Mouse (Mus musculus): ENCODE measurements around the gene Shisa5. TPM values are rescaled to one million over a fixed set of nuclear protein-coding genes. Genes with fewer than 3 reads are reported as not detected.

Gene Shisa5
- 80.8 and 85.8 TPM in 2 replicates for polyA plus RNA-seq (2014; fragmentation: Nextera tagmentation; extraction: Ambion mirVana)

DNA sequence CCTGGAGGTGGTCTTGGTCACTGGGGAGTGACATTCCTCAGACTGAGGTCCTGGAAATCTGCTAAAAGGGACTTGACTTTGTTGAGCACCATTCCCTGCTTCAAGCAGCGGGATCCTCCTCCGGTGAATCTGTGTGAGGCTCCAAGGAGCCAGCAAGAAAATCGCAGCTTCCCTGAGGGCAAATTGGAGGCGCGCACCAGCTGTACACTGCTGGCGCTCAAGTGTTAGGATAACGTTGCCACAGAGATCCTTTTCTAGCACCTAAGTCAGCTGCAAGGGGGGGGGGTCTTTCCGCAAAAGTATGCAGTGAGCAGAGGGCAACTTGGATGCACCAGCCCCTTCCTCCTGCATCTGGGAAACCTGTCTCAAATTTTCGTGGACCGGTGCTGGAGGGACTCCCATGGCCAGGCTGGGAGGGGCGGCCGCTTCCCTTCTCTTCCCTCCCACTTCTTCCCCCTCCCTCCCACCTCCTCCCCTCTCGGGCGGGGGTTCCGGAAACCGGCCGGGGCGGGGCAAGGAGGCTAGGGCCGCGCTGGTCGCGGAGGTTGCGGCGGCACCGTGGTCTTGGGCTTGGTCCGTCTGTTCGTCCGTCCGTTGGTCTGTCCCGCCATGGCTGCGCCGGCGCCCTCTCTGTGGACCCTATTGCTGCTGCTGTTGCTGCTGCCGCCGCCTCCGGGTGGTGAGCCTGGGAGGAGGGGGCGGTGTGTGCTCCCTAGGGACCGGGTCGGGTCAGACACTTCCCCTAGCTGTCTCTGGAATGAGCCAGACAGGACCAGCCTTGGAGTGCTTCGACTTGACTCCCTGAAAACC lies at the start of gene Shisa5:
Gene Shisa5, plus strand, starts transcription at position 480 of the 810 bp plus-strand sequence.
- DNase-seq (ENCODE audit: low spot score): peak; percentile 91
- peak within 1 kb of the TSS; percentile 66 for H3K27ac ChIP-seq (ENCODE audit: low read depth)
- WGBS: under 1% methylated on average over 36 of the region's 40 CpGs

DNA sequence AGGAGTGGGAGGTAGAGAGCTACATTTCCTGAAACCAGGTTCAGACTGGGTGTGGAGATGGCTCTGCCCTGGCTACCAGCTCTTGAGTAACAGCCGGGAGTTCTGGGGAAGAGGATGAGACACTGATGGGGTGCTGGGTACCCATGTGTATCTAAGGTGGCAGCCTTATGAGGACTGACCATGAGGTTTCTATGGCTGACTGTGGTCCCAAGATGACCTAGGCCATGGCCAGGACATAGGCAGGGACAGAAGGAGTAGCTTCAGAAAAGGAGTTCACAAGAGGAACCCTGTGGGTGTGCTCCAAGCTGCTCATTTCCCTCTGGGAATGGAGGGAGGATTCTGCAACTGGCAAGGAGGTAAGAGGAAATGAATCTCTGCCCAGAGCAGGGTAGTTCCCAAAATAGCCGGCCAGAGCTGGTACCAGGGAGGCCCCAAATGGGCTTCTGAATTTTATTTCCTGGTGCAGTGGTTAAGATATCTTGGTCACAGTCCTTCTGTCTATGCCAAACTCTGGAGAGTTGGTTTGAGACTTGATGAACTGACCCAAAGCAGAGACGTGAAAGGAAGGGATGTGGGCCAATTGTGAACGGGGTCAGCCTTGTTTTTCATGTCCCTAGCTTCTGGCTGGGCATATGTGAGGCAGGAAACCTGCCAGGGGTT lies 48.4 kb upstream of the Shisa5 start:
- DNase-seq (ENCODE audit: low spot score) (no peak), ATAC-seq (replicated peaks; ENCODE audit: low FRiP score, low TSS enrichment, low read depth) (no peak)
- 83% methylated on average over 4 of the region's 4 CpGs for WGBS
- H3K9ac ChIP-seq (ENCODE audit: low read length): no peak overlapping the region
- H3K4me2 ChIP-seq (ENCODE audit: low read length): 0 out of 2 replicates have a peak overlapping the region, but pooled peaks have one; percentile 1
- H3K36me3 ChIP-seq (ENCODE audit: control insufficient read depth, insufficient read depth, low read length): no peaks in the 10 kb centered on the region
- peaks cover 9% of the 10 kb centered on the region; the same call in 1 of the 2 replicates for H3K4me1 ChIP-seq (replicated peaks; ENCODE audit: control insufficient read depth, insufficient read depth, low read length)
- no peaks in the 10 kb centered on the region for H3K27me3 ChIP-seq (replicated peaks; ENCODE audit: control insufficient read depth, insufficient read depth, low read length)
- no peak overlapping the region for H3K4me3 ChIP-seq (ENCODE audit: low read depth, low read length)
- 0 out of 2 replicates have a peak overlapping the region, but pooled peaks have one; percentile 87 for H3K27ac ChIP-seq (ENCODE audit: low read depth)
- H3K9me3 ChIP-seq (ENCODE audit: control insufficient read depth, low read length): no peaks in the 10 kb centered on the region

More for the DNA sequence above, at the start of gene Shisa5:
- ATAC-seq (replicated peaks; ENCODE audit: low FRiP score, low TSS enrichment, low read depth): peak; percentile 86
- H3K27me3 ChIP-seq (replicated peaks; ENCODE audit: control insufficient read depth, insufficient read depth, low read length): no peaks in the 10 kb centered on the region
- H3K4me3 ChIP-seq (ENCODE audit: low read depth, low read length): peak within 1 kb of the TSS; percentile 65
- no peaks in the 10 kb centered on the region for H3K36me3 ChIP-seq (ENCODE audit: control insufficient read depth, insufficient read depth, low read length)
- H3K9me3 ChIP-seq (ENCODE audit: control insufficient read depth, low read length): no peaks in the 10 kb centered on the region
- peak within 1 kb of the TSS; percentile 62 for H3K9ac ChIP-seq (ENCODE audit: low read length)
- H3K4me1 ChIP-seq (replicated peaks; ENCODE audit: control insufficient read depth, insufficient read depth, low read length): peaks cover 21% of the 10 kb centered on the region
- H3K4me2 ChIP-seq (ENCODE audit: low read length): peak within 1 kb of the TSS; percentile 77

DNA sequence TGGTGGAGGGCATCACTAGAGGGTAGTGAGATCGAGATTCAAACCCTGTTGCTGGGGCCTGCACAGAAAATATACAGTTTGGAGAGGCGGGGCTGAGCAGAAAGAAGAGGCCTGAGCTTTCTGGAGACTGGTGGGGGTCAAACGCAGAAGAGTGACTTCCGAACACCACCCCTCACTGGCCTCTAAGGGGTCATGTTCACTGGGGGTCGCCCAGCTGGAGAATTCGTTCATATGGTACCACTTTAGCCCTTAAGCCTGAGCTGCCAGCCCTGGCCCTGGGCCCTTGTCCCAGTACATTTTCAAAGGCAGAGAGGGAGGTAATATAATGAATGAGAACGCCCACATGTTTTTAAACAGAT lies 47.9 kb upstream of the Shisa5 start:
- Histone ChIP-seq H3K9me3 (ENCODE audit: control insufficient read depth, low read length) (no peaks in the 10 kb centered on the region), H3K27ac (ENCODE audit: low read depth) (peak overlapping the region; percentile 87; the same call in 1 of the 2 replicates), H3K36me3 (ENCODE audit: control insufficient read depth, insufficient read depth, low read length) (no peaks in the 10 kb centered on the region), H3K27me3 (replicated peaks; ENCODE audit: control insufficient read depth, insufficient read depth, low read length) (no peaks in the 10 kb centered on the region), H3K4me2 (ENCODE audit: low read length) (peak overlapping the region; percentile 1; the same call in 1 of the 2 replicates), H3K4me3 (ENCODE audit: low read depth, low read length) (no peak overlapping the region), H3K9ac (ENCODE audit: low read length) (no peak overlapping the region), H3K4me1 (replicated peaks; ENCODE audit: control insufficient read depth, insufficient read depth, low read length) (peaks cover 13% of the 10 kb centered on the region; the same call in 1 of the 2 replicates)
- ATAC-seq (replicated peaks; ENCODE audit: low FRiP score, low TSS enrichment, low read depth): no peak
- 71% methylated on average over 7 of the region's 7 CpGs for WGBS
- no peak for DNase-seq (ENCODE audit: low spot score)

DNA sequence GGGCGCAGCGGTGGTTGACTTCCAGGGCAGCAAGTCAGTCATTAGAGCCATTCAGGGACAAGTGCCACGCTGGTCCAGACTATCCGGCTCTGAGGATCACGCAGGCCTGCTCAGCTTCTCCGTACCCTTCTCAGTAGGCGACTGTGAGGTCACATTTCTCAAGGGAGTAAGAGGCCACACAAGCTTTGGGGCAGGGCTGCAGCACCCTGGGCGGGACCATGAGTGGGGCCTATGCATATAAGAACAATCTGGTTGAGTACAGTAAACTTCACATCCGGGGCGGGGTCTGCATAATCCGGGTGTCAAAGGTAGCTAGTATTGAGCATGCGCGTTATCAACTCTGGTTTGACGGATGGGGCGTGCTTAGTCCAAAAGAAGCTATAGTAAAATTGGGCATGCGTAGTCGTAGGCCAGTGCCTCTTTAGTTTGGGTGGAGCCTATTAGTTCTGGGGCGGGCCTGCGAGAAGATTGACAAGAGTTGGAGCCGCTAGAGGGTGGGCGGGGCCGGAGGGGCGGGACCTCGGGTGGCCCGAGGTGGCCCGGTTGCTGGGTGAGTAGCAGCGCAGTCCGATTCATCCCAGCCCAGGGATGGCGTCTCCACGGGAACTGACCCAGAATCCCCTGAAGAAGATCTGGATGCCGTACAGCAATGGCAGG lies 46.8 kb upstream of the Shisa5 start, which contains the start of gene Pfkfb4:
Gene Pfkfb4, plus strand, starts transcription at position 351 of the 657 bp plus-strand sequence.
- no peaks in the 10 kb centered on the region for H3K27me3 ChIP-seq (replicated peaks; ENCODE audit: control insufficient read depth, insufficient read depth, low read length)
- no peaks in the 10 kb centered on the region for H3K9me3 ChIP-seq (ENCODE audit: control insufficient read depth, low read length)
- peak within 1 kb of the TSS; percentile 87 for H3K27ac ChIP-seq (ENCODE audit: low read depth)
- H3K4me1 ChIP-seq (replicated peaks; ENCODE audit: control insufficient read depth, insufficient read depth, low read length): peaks cover 20% of the 10 kb centered on the region; the same call in 1 of the 2 replicates
- peak; percentile 93 for ATAC-seq (replicated peaks; ENCODE audit: low FRiP score, low TSS enrichment, low read depth)
- DNase-seq (ENCODE audit: low spot score): peak; percentile 95
- under 1% methylated on average over 31 of the region's 31 CpGs for WGBS
- peak within 1 kb of the TSS; percentile 52 for H3K9ac ChIP-seq (ENCODE audit: low read length)
- no peaks in the 10 kb centered on the region for H3K36me3 ChIP-seq (ENCODE audit: control insufficient read depth, insufficient read depth, low read length)
- peak within 1 kb of the TSS; percentile 59 for H3K4me3 ChIP-seq (ENCODE audit: low read depth, low read length)
- peak within 1 kb of the TSS; percentile 56 for H3K4me2 ChIP-seq (ENCODE audit: low read length)

DNA sequence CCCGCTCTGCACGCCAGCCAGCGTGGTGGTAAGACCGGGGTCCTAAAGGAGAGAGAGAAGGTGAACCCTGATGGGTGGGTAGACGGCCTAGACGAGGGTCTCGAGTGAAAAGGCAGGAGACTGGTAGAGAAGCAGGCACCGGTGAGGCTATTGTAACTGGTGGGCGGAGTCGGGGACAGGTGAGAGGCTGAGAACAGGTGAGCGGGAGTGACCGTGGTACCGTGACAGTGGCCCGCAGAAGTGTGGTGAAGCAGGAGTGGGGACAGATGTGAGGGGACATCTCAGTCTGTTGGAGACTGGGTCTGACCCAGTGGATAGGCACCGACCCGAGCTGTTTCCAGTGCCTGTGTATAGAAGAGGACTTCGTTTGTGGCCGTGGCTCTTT lies 46.3 kb upstream of the Shisa5 start:
- no peak for DNase-seq (ENCODE audit: low spot score)
- ATAC-seq (replicated peaks; ENCODE audit: low FRiP score, low TSS enrichment, low read depth): no peak
- WGBS: 7% methylated on average over 18 of the region's 18 CpGs
- Histone ChIP-seq H3K27ac (ENCODE audit: low read depth) (no peak overlapping the region), H3K4me3 (ENCODE audit: low read depth, low read length) (peak overlapping the region; percentile 59), H3K36me3 (ENCODE audit: control insufficient read depth, insufficient read depth, low read length) (no peaks in the 10 kb centered on the region), H3K9me3 (ENCODE audit: control insufficient read depth, low read length) (no peaks in the 10 kb centered on the region), H3K9ac (ENCODE audit: low read length) (peak overlapping the region; percentile 44), H3K4me2 (ENCODE audit: low read length) (peak overlapping the region; percentile 56), H3K4me1 (replicated peaks; ENCODE audit: control insufficient read depth, insufficient read depth, low read length) (peaks cover 20% of the 10 kb centered on the region; the same call in 1 of the 2 replicates), H3K27me3 (replicated peaks; ENCODE audit: control insufficient read depth, insufficient read depth, low read length) (no peaks in the 10 kb centered on the region)

DNA sequence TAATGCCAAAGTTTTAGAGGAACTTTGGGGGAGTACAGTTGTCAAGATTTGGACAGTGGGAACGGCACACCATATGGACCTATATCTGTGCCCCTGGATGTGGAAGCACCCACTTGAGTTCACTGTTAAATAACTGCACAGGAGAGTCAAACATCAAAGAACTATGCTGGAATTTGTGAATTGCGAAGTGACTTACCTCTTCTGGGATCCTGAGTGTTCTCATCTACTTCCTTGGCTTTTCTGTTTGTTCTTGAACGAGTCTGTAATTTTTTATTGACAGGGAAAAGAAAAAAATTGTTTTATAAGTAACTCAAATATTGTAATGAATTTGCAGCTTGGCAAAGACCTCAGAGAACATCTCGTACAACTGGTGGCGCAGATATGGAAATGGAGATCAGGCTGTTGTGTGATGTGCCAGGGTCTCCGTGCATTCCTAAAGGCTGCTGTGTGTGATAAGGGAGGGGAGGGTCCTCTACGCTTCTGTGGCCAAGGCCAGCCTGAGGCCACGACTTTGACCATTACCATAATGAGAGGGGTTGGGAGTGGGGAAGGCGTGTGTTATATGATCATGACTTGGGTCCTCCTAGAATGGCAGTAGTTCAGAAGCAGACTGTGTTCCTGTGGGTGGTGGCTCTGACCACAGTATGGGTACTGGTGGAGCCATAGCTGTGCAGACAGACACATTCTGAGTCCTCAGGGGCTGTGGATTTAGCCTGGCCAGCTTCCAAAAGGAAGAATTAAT lies 45.6 kb upstream of the Shisa5 start:
- Histone ChIP-seq H3K27me3 (replicated peaks; ENCODE audit: control insufficient read depth, insufficient read depth, low read length) (no peaks in the 10 kb centered on the region), H3K4me3 (ENCODE audit: low read depth, low read length) (peak overlapping the region; percentile 59), H3K4me2 (ENCODE audit: low read length) (peak overlapping the region; percentile 56; the same call in 1 of the 2 replicates), H3K9ac (ENCODE audit: low read length) (no peak overlapping the region), H3K9me3 (ENCODE audit: control insufficient read depth, low read length) (no peaks in the 10 kb centered on the region), H3K4me1 (replicated peaks; ENCODE audit: control insufficient read depth, insufficient read depth, low read length) (peaks cover 20% of the 10 kb centered on the region; the same call in 1 of the 2 replicates), H3K27ac (ENCODE audit: low read depth) (no peak overlapping the region), H3K36me3 (ENCODE audit: control insufficient read depth, insufficient read depth, low read length) (no peaks in the 10 kb centered on the region)
- no peak for ATAC-seq (replicated peaks; ENCODE audit: low FRiP score, low TSS enrichment, low read depth)
- DNase-seq (ENCODE audit: low spot score): no peak
- WGBS: 83% methylated on average over 9 of the region's 9 CpGs

DNA sequence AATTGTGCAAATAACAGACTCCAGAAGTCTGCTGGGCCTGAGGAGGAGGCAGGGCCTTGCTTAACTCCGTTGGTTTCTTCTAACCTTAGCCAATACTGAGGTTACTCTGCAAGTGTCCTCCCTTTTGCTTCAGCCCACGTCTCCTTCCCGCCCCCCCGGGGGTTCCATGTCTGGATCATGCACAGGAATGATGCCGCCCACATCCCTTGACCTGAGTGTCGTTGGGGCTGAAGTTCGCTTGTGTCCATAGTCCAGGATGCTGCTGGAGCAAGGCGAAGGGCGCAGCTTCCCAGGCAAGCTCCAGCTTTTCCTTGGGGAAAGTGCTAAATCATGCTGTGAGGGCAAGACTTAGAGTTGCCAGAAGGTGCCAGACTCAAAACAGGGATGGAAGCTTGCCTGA lies 42.0 kb upstream of the Shisa5 start:
- H3K9me3 ChIP-seq (ENCODE audit: control insufficient read depth, low read length): no peaks in the 10 kb centered on the region
- DNase-seq (ENCODE audit: low spot score): peak; percentile 57
- H3K27ac ChIP-seq (ENCODE audit: low read depth): no peak overlapping the region
- WGBS: 61% methylated on average over 9 of the region's 9 CpGs
- H3K4me2 ChIP-seq (ENCODE audit: low read length): no peak overlapping the region
- no peak for ATAC-seq (replicated peaks; ENCODE audit: low FRiP score, low TSS enrichment, low read depth)
- H3K4me3 ChIP-seq (ENCODE audit: low read depth, low read length): no peak overlapping the region
- no peaks in the 10 kb centered on the region for H3K27me3 ChIP-seq (replicated peaks; ENCODE audit: control insufficient read depth, insufficient read depth, low read length)
- H3K4me1 ChIP-seq (replicated peaks; ENCODE audit: control insufficient read depth, insufficient read depth, low read length): peaks cover 12% of the 10 kb centered on the region; the same call in 1 of the 2 replicates
- no peak overlapping the region for H3K9ac ChIP-seq (ENCODE audit: low read length)
- H3K36me3 ChIP-seq (ENCODE audit: control insufficient read depth, insufficient read depth, low read length): no peaks in the 10 kb centered on the region

Measured in intestine, embryonic 14.5 days (tissue).